Mouse (Mus musculus) heart, adult 8-10 months (tissue): Measurements from ENCODE around the gene Abl2. TPM values are rescaled to one million over a fixed set of nuclear protein-coding genes. Genes with fewer than 3 reads are reported as not detected.

Source experiments
- DNase-seq: peaks from one replicate; pipeline ENCODE4 v3.0.0; 2022; ENCODE audit warnings: low spot score
- total RNA-seq, 4 experiments: library from RNA; stranded (reverse); gene quantifications; 2 replicates each; pipeline ENCODE4 v1.2.4; 2022

The Abl2 gene
- total RNA-seq, 4 experiments from 2014 or later, result 20.1 to 26.1 (median 22.4) TPM

- DNase-seq, result no peak
These were observed 26.9 kb downstream of the Abl2 start for GRCm38 (mm10) chr1:156585512-156585911.

DNA sequence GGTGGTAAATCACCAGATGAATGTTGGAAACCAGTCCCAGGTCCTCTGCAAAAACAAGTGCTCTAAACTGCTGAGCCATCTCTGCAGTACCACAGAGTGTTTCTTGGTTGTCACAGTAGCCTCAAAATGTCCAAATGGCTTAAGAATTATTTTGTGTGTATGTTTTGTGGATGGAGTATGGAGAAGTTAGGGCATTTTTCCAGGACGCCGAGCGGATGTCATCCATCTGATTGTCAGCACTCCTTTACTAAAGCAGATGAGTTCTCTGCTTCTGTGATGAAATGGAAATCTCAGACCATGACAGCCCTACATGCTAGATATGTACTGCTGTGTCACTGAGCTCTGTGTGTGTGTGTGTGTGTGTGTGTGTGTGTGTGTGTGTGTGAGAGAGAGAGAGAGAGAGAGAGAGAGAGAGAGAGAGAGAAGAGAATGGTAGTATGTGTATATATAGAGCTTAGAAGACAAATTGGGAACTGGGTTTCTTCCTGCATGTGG, 31.3 kb downstream of the Abl2 start:
- no peak for DNase-seq

DNA sequence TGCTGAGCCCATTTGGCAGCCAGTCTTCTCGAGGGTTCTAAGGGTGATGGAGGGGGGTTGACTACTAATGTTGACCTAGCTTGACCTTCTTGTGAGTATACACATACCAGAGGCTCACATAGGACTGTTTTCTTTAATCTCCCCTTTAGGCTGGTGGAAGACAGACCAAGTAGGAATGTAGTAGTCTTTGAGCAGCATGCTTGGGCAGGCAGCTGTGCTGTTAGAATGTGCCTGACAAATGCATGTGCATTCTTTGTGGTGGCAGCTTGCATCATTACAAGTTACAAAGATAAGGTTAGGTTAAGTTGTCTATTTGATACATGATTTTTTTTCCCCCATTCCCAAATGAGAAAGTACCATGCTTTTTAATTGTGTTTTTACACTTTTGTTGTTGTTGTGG, 31.8 kb downstream of the Abl2 start:
- DNase-seq, result no peak

- DNase-seq, result no peak
These were observed 34.7 kb downstream of the Abl2 start for GRCm38 (mm10) chr1:156593267-156593666.

GRCm38 (mm10) chr1:156597089-156597488, 38.5 kb downstream of the Abl2 start:
- no peak for DNase-seq

GRCm38 (mm10) chr1:156602545-156602944, 44.0 kb downstream of the Abl2 start:
- no peak for DNase-seq

DNA sequence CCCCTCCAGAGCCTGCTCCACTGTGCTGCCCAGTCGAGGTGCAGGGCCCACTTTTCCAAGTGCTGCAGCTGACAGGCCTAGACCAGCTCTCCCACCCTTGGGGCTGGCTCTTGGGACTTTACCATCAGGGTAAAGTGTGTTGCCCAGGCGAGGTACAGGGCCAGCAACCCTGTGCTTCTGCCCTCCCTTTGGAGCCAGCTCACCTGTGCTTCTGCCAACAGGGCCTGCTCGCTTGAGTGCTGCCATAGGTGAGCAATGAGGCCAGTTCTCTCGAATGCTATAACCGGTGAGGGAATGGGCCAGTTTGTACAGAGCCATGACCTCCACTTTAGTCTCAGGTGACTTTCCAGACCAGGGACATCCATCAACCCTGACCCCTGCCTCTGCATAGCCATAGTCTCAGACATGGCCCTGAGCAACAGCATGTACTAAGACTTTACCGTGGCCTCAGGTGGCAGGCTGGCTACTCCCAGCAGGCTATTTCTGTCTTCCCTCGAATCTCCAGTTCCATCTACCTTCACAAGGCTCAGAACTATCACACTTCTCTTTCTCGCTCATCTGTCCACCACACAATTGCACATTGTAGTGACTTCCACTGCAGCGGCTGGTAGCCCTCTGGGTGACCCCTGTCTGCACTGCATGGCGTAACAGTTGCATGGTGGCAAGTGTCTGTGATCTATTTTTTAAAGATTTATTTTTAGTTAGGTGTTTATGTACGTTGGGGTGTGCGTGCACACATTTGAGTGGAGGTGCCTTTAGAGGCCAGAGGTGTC, 46.7 kb downstream of the Abl2 start:
- DNase-seq, result no peak

DNA sequence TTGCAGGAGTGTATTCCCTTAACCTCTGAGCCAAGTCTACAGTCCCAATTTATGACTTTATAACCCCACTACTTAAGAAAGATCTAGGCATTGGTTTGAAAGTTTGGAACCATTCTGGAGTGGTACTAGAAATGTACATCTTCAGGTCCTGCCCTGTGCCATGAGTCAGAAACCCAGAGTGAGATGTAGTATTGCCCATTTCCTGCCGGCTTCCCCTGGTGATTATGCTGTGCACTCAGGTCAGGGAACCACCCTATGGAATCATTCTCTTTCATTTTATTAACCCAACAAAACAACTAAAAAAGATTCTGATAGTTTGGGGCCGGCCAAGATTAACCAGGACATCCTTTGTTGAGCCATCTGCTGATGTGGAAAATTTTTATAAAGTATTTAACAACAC, 47.4 kb downstream of the Abl2 start:
- DNase-seq, result no peak

DNA sequence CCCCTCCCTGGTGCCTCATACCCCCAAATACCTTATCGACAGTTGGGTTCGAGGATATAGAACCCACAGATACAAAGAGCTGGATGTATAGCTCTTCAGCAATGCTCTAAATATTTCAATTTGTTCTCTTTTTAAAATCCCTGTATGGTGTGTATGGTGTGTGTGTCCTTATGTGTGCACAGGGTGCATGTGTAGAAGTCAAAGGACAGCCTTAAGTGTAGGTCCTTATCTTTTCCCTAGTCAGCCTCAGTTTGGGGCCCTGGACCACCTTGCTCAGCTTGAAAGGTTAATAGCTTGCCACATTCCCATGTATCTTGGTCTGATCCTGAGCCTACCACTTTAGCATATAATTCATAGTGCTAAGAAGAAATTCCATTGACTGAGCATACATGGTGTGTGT, 49.9 kb downstream of the Abl2 start:
- DNase-seq, result no peak

DNA sequence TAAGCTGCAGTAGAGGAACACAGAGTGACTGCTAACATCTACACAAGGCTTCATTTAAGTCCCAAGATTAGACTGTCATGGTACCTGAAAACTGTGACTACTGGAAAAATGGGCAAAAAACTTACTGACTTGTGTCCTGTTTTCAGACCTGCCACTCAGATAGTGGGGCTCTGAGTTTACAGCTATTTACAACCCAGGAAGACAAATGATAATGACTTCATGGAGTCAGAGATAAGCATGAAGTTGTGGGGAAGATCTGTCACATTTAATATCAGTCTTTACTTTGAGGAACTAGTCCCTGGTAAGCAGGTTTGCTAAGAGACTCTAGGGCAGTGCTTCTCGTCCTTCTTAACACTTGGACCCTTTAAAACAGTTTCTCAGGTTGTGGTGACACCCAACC, 51.7 kb downstream of the Abl2 start:
- no peak for DNase-seq

- no peak for DNase-seq
These were observed 55.4 kb downstream of the Abl2 start for GRCm38 (mm10) chr1:156613855-156614530.

- no peak for DNase-seq
These were observed 56.1 kb downstream of the Abl2 start for GRCm38 (mm10) chr1:156614710-156615109.

DNA sequence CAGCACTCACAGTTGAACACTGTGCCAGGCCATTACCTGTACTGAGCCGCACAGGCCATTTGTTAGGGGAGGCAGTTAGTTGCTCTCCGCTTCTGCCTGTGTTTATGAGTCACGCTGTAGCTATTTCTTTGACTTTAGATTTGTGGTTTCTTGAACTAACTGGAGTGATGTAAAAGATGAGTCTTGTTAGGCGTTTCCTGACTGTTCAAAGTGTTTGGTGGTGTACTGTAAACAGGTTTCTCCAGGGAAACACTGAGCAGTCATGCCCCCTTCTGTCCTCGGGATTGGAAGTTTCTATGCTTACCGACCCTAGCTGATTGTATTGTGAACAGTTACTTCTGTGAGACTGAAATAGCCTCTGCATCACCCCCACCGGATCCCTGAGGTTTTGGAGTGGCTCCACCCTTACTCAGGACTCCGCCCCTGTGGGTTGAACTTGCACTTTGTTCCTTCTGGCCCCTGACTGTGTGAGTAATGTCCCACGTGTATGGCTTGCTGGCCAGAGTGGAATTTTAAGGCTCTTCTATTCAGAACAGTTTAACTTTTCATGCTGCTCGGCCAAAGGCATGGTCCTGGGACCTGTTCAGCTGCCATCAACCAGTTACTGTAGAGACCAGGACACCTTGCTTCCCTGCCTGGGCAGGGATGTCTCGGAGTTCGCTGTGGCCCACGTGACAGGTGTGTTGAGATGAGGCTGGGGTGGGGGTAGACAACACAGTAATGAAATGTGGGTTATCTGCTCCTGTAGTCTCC, 57.0 kb downstream of the Abl2 start:
- DNase-seq, result peak; percentile 85

- peak; percentile 37 for DNase-seq
These were observed 58.5 kb downstream of the Abl2 start for GRCm38 (mm10) chr1:156616989-156617598.

GRCm38 (mm10) chr1:156617811-156618210, 59.2 kb downstream of the Abl2 start:
- no peak for DNase-seq

GRCm38 (mm10) chr1:156620292-156620909, 61.8 kb downstream of the Abl2 start:
- DNase-seq, result no peak

DNA sequence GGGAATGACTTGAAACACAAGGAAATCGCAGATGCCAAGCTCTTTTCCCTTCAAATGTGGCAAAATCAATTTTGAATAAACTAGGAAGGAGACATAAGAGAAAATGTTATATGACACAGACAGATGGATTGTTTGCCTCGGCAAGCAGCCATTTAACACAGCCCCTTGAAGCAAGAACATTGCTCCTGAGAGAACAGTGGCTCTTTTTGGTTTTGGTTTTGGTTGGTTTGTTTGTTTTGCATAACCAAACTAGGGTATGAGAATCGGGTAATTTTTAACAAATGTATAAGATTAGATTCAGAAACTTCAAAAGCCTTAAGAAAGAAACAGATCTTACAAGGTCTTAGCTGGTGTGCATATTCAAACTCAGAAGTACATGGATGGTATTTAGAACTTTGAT, 62.4 kb downstream of the Abl2 start:
- DNase-seq, result no peak

- no peak for DNase-seq
These were observed 65.6 kb downstream of the Abl2 start for GRCm38 (mm10) chr1:156624231-156624630.

- no peak for DNase-seq
These were observed 68.1 kb downstream of the Abl2 start for GRCm38 (mm10) chr1:156626729-156627128.

GRCm38 (mm10) chr1:156629984-156630383, 71.4 kb downstream of the Abl2 start:
- DNase-seq, result no peak

- no peak for DNase-seq
These were observed 72.4 kb downstream of the Abl2 start for GRCm38 (mm10) chr1:156630965-156631364.
